Mouse (Mus musculus): ENCODE data around the gene Vkorc1l1. TPM values are rescaled to one million over a fixed set of nuclear protein-coding genes. Genes with fewer than 3 reads are reported as not detected.
"Not testable (repeated sequence)": the region's sequence is repeated elsewhere in the genome, so short reads cannot be mapped to it uniquely, and the experiment has no call there.

The Vkorc1l1 gene
- polyA plus RNA-seq, 1 experiment from 2014 or later, result 30.9 TPM

DNA sequence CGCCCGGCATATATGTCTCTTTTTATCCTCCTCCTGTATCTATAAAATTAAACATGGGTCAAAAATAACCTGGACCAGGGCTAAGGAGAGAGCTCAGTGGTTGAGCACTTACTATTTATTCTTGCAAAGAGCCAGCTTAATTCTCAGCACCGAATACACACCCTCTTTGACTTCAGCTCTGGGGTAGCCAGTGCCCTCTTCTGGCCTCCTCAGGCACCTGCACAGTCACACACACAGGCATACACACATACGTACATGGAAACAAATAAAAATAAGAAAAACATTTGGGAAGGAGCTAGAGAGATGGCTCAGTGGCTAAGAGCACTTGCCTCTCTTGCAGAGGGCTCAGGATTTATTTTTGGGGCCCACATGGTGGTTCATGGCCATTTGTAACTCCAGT, 19.8 kb upstream of the Vkorc1l1 start:
- WGBS, result 91% methylated on average over 4 of the region's 4 CpGs
- no peaks in the 10 kb centered on the region for H3K27me3 ChIP-seq (ENCODE audit: low read depth, poor library complexity, severe bottlenecking)
- DNase-seq (ENCODE audit: low spot score), result no peak
- H3K27ac ChIP-seq (replicated peaks), result no peak overlapping the region
- H3K4me1 ChIP-seq, result no peaks in the 10 kb centered on the region
- no peaks in the 10 kb centered on the region for H3K9me3 ChIP-seq (replicated peaks)
- no peak overlapping the region for H3K4me3 ChIP-seq
- no peaks in the 10 kb centered on the region for H3K36me3 ChIP-seq

DNA sequence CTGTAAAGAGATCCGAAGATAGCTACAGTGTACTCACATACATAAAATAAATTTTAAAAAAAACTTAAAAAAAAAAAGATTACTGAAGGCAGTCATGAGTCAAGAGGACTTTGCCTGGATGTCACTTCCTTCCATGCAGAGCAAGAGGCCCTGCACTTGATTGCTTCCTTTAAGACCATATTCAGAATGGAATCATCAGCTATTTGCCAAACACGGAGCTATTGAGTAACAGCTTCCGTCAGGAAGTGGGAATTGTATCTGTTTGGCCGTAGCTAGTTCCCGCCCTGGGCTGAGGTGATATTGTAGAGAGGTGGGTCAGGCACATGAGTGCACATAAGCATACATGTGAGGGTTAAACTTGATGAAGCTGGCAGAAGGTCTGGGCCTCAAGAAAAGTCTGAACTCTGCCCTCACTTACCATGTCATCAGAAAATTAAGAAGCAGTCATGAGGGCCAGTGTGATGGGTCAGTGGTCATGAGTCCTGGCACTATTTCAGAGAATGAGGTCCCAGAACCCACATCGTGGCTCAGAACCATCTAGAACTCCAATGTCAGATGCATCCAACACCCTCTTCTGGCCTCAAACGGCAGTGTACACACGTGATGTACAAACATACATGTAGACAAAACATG, 16.8 kb upstream of the Vkorc1l1 start:
- Histone ChIP-seq H3K27ac (replicated peaks) (no peak overlapping the region), H3K36me3 (no peaks in the 10 kb centered on the region), H3K9me3 (replicated peaks) (no peaks in the 10 kb centered on the region), H3K4me3 (no peak overlapping the region), H3K4me1 (no peaks in the 10 kb centered on the region), H3K27me3 (ENCODE audit: low read depth, poor library complexity, severe bottlenecking) (no peaks in the 10 kb centered on the region)
- 91% methylated on average over 8 of the region's 8 CpGs for WGBS
- DNase-seq (ENCODE audit: low spot score), result no peak

DNA sequence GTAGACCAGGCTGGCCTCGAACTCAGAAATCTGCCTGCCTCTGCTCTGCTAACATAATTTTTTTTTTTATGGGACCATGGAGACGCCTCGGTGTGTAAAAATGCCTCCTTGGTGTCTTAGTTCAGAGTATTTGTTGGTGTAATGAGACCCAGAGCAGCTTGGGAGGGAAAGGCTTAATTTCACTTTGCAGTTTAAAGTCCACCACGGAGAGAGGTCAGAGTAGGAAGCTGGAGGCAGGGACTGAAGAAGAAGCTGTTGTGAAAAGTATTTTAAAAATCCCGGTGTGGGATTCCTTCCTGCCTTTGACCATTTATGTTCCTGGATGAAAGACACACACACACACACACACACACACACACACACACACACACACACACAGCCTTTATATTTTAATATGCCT, 15.8 kb upstream of the Vkorc1l1 start:
- H3K4me3 ChIP-seq, result no peak overlapping the region
- H3K4me1 ChIP-seq, result no peaks in the 10 kb centered on the region
- no peak for DNase-seq (ENCODE audit: low spot score)
- H3K27me3 ChIP-seq (ENCODE audit: low read depth, poor library complexity, severe bottlenecking), result no peaks in the 10 kb centered on the region
- H3K36me3 ChIP-seq, result no peaks in the 10 kb centered on the region
- H3K9me3 ChIP-seq (replicated peaks), result no peaks in the 10 kb centered on the region
- H3K27ac ChIP-seq (replicated peaks), result no peak overlapping the region
- 84% methylated on average over 5 of the region's 5 CpGs for WGBS

DNA sequence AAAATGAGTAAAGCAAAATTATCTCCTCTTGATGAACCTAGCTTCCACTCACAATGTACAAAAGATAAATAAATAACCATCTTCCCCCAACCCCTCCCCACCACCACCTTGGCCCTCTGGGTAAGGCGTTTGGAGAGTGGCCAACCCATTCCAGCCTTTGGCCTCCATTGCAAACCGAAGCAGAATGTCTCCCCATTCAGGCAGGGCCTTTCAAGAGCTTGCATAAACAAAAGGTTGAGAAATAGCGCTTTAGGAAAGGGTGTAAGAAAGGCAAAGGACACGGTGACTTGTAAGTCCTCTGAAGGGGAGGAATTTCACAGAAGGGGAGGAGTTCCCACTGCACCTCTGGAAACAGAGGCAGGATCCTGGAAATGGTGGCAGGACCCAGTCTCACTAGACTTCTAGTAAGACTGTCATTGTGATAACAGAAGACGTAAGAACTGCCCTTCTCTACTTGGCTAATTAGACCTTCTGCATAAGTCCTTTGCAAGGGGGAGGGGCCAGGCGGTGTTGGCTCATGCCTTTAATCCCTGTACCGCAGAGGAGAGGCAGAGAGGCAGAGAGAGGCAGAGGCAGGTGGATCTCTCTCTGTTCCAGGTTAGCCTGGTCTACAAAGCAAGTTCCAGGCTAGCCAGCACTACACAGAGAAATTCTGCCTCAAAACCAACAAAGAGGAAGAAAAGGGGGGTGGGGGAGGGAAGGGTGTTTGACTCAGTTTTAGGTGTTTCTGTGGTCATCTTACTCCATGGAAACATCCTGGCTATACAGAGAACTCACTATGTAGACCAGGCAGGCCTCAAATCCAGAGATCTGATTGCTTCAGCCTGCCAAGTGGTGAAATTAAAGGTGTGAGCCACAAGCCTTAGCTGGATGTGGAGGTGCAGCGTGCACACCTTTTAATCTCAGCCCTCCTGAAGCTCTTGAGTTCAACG, 11.6 kb upstream of the Vkorc1l1 start:
- Histone ChIP-seq H3K9me3 (replicated peaks) (no peaks in the 10 kb centered on the region), H3K27me3 (ENCODE audit: low read depth, poor library complexity, severe bottlenecking) (peaks cover 13% of the 10 kb centered on the region; the same call in 1 of the 2 replicates), H3K4me3 (no peak overlapping the region), H3K27ac (replicated peaks) (no peak overlapping the region), H3K36me3 (no peaks in the 10 kb centered on the region), H3K4me1 (no peaks in the 10 kb centered on the region)
- WGBS, result 65% methylated on average over 9 of the region's 9 CpGs
- DNase-seq (ENCODE audit: low spot score), result no peak

DNA sequence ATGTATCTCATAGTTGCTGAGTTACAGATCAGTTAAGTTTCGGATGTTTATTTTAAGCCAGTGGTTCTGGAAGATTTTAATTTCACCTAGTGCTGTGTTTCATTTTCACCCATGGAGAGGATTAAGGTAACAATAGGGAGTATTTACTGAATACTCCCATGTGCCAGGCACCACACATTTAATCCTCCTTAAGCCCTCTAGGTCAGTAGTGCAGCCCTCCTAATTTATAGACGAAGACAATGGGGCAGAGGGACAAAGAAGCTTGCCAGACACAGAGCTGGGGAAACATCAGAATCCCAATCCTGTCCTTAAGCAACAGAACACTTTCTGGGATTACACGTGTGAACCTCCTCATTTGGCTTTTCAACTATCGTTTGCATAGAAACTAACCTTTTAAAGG, 4.8 kb upstream of the Vkorc1l1 start:
- Histone ChIP-seq H3K4me1 (peaks cover 13% of the 10 kb centered on the region), H3K9me3 (replicated peaks) (no peaks in the 10 kb centered on the region), H3K4me3 (no peak overlapping the region), H3K27ac (replicated peaks) (no peak overlapping the region), H3K36me3 (no peaks in the 10 kb centered on the region), H3K27me3 (ENCODE audit: low read depth, poor library complexity, severe bottlenecking) (peaks cover 33% of the 10 kb centered on the region)
- 19% methylated on average over 4 of the region's 4 CpGs for WGBS
- no peak for DNase-seq (ENCODE audit: low spot score)

DNA sequence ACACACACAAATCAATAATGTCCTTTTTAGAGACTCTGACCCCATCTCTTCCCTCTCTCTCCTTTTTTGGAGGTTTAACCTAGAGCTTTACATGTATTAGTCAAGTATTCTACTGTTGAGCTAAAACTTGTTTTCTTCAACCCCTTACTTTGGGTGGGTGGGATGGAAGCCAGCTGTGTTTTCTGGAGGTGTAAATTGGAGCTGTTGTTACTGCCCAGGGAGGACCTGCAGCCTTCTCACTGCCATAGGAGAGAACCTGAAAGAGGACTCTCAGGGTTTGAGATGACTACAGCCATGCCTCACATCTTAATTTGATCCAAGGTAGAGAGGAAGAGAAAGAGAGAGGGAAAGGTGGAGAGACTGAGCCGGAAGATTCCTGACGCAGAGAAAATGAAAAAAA, 1.5 kb upstream of the Vkorc1l1 start:
- H3K27ac ChIP-seq (replicated peaks), result no peak overlapping the region

DNA sequence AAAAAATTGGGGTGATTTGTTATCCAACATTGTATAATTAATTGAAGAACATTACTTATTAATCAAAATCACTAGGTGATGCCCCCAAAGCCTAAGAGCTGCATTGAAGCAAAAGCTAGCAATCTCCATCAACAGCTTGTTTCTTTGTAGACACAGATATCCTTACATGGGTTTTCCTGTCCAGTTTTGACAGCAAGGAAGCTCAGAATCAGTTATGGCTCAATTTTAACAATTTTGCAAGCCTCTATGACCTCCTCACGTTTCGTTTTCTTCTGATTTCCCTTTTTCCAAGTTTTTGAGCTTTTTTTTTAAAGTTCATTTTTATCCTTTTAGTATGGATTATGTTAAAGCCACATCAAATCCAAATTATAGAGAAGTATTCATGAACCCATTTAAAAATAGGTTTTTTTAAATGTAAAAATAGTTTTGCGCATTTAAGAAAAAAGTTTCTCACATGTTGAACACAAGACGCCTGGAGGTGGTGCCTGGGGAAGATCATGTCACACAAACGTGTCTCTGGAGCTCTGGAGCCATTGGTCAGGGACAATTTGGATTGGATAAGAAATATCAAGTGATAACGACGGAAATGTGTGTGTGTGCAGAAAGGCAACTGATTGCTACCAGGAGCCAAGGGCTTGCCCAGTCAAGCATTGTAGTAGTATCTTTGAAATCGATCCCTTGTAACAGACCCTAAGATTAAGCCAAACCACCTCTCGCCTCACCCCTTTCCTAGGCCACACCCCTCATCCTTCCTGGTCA, 855 bp upstream of the Vkorc1l1 start:
- peaks cover 12% of the 10 kb centered on the region for H3K36me3 ChIP-seq
- WGBS, result 14% methylated on average over 9 of the region's 9 CpGs
- peak overlapping the region; percentile 94 for H3K4me3 ChIP-seq
- DNase-seq (ENCODE audit: low spot score), result no peak
- no peaks in the 10 kb centered on the region for H3K9me3 ChIP-seq (replicated peaks)
- peaks cover 20% of the 10 kb centered on the region for H3K27me3 ChIP-seq (ENCODE audit: low read depth, poor library complexity, severe bottlenecking)
- peak overlapping the region; percentile 92 for H3K27ac ChIP-seq (replicated peaks)
- peaks cover 22% of the 10 kb centered on the region for H3K4me1 ChIP-seq

More for the DNA sequence above, 1.5 kb upstream of the Vkorc1l1 start:
- no peaks in the 10 kb centered on the region for H3K9me3 ChIP-seq (replicated peaks)
- peaks cover 20% of the 10 kb centered on the region for H3K27me3 ChIP-seq (ENCODE audit: low read depth, poor library complexity, severe bottlenecking)
- DNase-seq (ENCODE audit: low spot score), result no peak
- H3K36me3 ChIP-seq, result peaks cover 7% of the 10 kb centered on the region
- H3K4me3 ChIP-seq, result no peak overlapping the region
- 63% methylated on average over 2 of the region's 2 CpGs for WGBS
- H3K4me1 ChIP-seq, result peaks cover 22% of the 10 kb centered on the region

DNA sequence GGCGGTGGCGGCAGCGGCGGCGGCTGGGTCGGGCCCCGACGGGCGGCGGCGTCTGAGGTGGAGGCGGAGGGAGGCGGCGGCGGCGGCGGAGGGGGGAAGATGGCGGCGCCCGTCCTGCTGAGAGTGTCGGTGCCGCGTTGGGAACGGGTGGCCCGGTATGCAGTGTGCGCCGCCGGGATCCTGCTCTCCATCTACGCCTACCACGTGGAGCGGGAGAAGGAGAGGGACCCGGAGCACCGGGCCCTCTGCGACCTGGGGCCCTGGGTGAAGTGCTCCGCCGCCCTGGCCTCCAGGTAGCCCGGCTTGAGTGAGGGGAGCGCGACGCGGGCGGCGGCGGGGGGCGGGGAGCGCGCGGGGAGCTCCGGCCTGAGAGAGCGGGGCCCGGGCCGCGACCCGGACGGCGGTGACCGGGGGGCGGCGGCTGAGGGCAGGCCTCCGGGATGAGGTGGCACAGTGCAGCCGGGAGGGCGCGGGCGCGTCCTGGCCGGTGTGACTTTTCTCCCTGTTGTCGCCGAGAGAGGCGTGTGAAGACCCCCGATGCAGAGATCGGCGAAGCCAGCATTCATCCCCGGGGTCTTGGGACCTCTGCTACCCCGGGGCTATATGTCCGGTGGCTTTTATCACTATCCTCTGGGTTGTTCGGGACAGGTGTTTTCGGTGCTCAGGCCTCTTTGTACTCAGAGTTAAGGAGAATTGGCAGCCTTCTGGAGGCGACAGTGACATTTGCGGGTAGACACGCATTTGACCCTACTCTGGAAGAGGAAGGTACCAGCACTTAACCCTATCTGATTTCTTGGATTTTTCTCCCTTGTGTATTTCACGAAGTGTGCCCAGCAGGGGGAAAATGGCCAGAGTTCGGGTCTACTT, 536 bp downstream of the Vkorc1l1 start:
- H3K9me3 ChIP-seq (replicated peaks), result not testable (repeated sequence)
- Histone ChIP-seq H3K27me3 (ENCODE audit: low read depth, poor library complexity, severe bottlenecking) (peaks cover 20% of the 10 kb centered on the region), H3K27ac (replicated peaks) (peak overlapping the region; percentile 92), H3K4me1 (peaks cover 15% of the 10 kb centered on the region), H3K4me3 (peak overlapping the region; percentile 94), H3K36me3 (peaks cover 19% of the 10 kb centered on the region)
- under 1% methylated on average over 46 of the region's 82 CpGs for WGBS
- DNase-seq (ENCODE audit: low spot score), result peak; percentile 61

DNA sequence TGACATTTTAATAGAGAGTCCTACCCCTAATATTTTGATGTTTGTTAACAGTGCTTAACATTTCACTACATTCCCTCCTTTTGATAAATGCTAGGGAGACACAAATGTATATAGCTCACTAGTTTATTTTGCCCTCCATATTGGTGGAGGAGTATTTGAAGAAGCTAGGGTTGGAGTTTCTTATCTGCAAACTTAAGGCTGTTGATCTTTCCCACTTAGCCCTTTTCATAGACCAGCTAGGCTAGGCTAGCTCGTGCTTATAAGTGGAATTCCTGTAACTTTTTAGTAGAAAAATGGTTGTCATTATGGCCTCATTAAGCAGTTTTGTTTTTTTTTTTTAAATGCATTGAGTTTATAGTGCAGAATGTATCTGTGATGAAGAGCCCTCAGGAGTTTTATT, 1.6 kb downstream of the Vkorc1l1 start:
- Histone ChIP-seq H3K36me3 (peaks cover 29% of the 10 kb centered on the region), H3K4me1 (peaks cover 13% of the 10 kb centered on the region), H3K9me3 (replicated peaks) (no peaks in the 10 kb centered on the region), H3K27ac (replicated peaks) (no peak overlapping the region), H3K4me3 (peak overlapping the region; percentile 94), H3K27me3 (ENCODE audit: low read depth, poor library complexity, severe bottlenecking) (peaks cover 16% of the 10 kb centered on the region; the same call in 1 of the 2 replicates)
- no peak for DNase-seq (ENCODE audit: low spot score)
- WGBS, result 86% methylated on average over 1 of the region's 1 CpGs

DNA sequence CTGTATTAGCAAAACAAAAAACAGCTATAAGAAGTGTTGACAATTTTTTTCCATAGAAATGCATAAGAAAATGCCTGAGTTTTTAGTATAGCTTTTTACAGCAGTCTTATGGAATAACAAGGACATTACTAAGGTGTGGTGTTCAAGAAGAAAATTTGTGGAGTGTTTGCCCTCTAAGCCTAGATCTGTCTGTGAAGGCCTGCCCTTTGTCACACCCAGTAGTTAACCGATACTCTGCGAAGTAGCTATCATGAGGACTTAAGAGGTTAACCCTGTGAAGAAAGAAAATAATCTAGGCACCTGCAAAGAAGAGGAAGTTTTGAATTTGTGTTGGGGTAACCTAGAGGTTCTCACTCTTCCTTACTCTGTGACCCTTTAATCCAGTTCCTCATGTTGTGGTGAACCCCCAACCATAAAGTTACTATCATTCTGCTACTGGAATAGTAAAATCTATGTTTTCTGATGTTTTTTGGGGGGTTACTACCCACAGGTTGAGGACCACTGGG, 5.8 kb downstream of the Vkorc1l1 start:
- Histone ChIP-seq H3K27me3 (ENCODE audit: low read depth, poor library complexity, severe bottlenecking) (no peaks in the 10 kb centered on the region), H3K27ac (replicated peaks) (no peak overlapping the region), H3K4me1 (peaks cover 9% of the 10 kb centered on the region), H3K9me3 (replicated peaks) (no peaks in the 10 kb centered on the region), H3K36me3 (peaks cover 36% of the 10 kb centered on the region), H3K4me3 (no peak overlapping the region)
- 94% methylated on average over 2 of the region's 2 CpGs for WGBS
- DNase-seq (ENCODE audit: low spot score), result no peak

DNA sequence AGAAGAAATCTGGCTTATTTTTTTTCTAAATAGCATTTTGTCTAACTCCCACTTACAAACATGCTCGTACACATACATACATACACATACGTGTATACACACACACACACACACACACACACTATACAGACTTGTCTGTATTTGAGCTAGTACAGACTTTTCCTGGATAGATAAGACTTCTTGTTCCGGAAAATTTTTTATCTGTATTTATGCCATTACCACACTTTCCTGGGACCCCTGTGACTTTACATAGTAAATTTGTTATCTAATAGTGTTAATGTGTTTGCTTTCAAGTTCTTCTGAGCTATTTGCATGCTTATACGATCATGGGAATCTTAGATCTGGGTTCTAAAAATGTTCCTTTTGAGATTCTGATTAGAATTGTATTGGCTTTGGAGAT, 10.4 kb downstream of the Vkorc1l1 start:
- WGBS, result 97% methylated on average over 4 of the region's 4 CpGs
- H3K27me3 ChIP-seq (ENCODE audit: low read depth, poor library complexity, severe bottlenecking), result no peaks in the 10 kb centered on the region
- no peak overlapping the region for H3K4me3 ChIP-seq
- no peak overlapping the region for H3K27ac ChIP-seq (replicated peaks)
- H3K4me1 ChIP-seq, result no peaks in the 10 kb centered on the region
- peaks cover 20% of the 10 kb centered on the region; the same call in 1 of the 2 replicates for H3K36me3 ChIP-seq
- no peaks in the 10 kb centered on the region for H3K9me3 ChIP-seq (replicated peaks)
- DNase-seq (ENCODE audit: low spot score), result no peak

Data from midbrain, embryonic 10.5 days (tissue).